In the genomic region with DNA sequence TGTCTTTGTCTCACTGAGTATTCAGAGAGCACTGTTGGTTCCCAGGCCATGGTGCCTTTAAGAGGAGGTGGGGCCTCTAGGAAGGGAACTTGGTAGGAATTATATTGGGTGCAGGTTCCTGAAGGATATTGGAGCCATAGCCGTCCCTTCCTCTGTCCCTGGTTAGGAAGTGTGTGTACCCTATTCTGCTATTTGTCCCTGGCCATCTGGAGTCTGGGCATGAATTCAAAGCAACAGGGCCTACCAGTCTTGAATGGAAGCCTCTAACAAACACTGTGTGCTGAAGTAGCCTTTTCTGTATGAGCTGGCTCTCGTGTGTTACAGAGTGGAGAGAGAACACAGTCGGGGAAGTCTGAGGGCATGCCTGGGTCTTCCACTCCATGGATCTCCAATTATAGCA, we compare ENCODE assay signal across 22 mouse cellular contexts. TPM values are rescaled to one million over a fixed set of nuclear protein-coding genes. Genes with fewer than 3 reads are reported as not detected.
A peak's percentile ranks its signal among the peaks of the same experiment; 100 is the strongest.
DNase-seq lines count a peak whose midpoint lies in the region; ATAC-seq and TF ChIP-seq lines count a peak whose summit lies in the region.
"Had no signal": no experiment of that assay in that cellular context is flagged by ENCODE, and none has a peak within 500 bp of the region (broad histone marks: within the 10 kb centered on the region; RNA-seq: fewer than 3 reads in every experiment).

No protein-coding gene starts in this region.

- H3K9ac ChIP-seq in forebrain, postnatal 0 days: no peak overlapping the region
- H3K9ac ChIP-seq: hindbrain, embryonic 12.5 days; midbrain, embryonic 12.5 days; neural tube, embryonic 15.5 days had no signal

- H3K27me3 ChIP-seq in forebrain, postnatal 0 days (ENCODE audit: insufficient read depth, low read length): no peaks in the 10 kb centered on the region
- no peaks in the 10 kb centered on the region for H3K27me3 ChIP-seq in forebrain, embryonic 10.5 days (ENCODE audit: poor library complexity, severe bottlenecking)
- no peaks in the 10 kb centered on the region for H3K27me3 ChIP-seq in heart, embryonic 10.5 days (ENCODE audit: insufficient read depth, poor library complexity, severe bottlenecking)
- H3K27me3 ChIP-seq: CH12.LX; hindbrain, embryonic 12.5 days; midbrain, embryonic 12.5 days; neural tube, embryonic 15.5 days had no signal

- 49% methylated on average over 3 of the region's 3 CpGs for WGBS in forebrain, postnatal 0 days
- WGBS in forebrain, embryonic 10.5 days: 89% methylated on average over 3 of the region's 3 CpGs
- WGBS in heart, embryonic 10.5 days: 84% methylated on average over 3 of the region's 3 CpGs

- H3K27ac ChIP-seq in forebrain, postnatal 0 days (ENCODE audit: low read depth, low read length): no peak overlapping the region
- H3K27ac ChIP-seq in forebrain, embryonic 10.5 days: no peak overlapping the region
- no peak overlapping the region for H3K27ac ChIP-seq in heart, embryonic 10.5 days
- H3K27ac ChIP-seq: hindbrain, embryonic 12.5 days; midbrain, embryonic 12.5 days; neural tube, embryonic 15.5 days had no signal

- no peaks in the 10 kb centered on the region for H3K4me1 ChIP-seq in forebrain, postnatal 0 days (ENCODE audit: insufficient read depth)
- H3K4me1 ChIP-seq in forebrain, embryonic 10.5 days: no peaks in the 10 kb centered on the region
- H3K4me1 ChIP-seq in heart, embryonic 10.5 days: no peaks in the 10 kb centered on the region; the same call in 1 of the 2 replicates
- H3K4me1 ChIP-seq: hindbrain, embryonic 12.5 days; midbrain, embryonic 12.5 days; neural tube, embryonic 15.5 days had no signal

- H3K4me3 ChIP-seq in forebrain, postnatal 0 days (ENCODE audit: low read depth, low read length): no peak overlapping the region
- no peak overlapping the region for H3K4me3 ChIP-seq in forebrain, embryonic 10.5 days
- no peak overlapping the region for H3K4me3 ChIP-seq in heart, embryonic 10.5 days
- H3K4me3 ChIP-seq: erythroblast, embryonic 14.5 days; hindbrain, embryonic 12.5 days; midbrain, embryonic 12.5 days; neural tube, embryonic 15.5 days had no signal

- no peak overlapping the region for H3K4me2 ChIP-seq in forebrain, postnatal 0 days (ENCODE audit: low read depth)
- H3K4me2 ChIP-seq: hindbrain, embryonic 12.5 days; midbrain, embryonic 12.5 days; neural tube, embryonic 15.5 days had no signal

- no peaks in the 10 kb centered on the region for H3K9me3 ChIP-seq in forebrain, postnatal 0 days (ENCODE audit: low read length)
- no peaks in the 10 kb centered on the region for H3K9me3 ChIP-seq in forebrain, embryonic 10.5 days
- H3K9me3 ChIP-seq in heart, embryonic 10.5 days: no peaks in the 10 kb centered on the region
- H3K9me3 ChIP-seq: hindbrain, embryonic 12.5 days; midbrain, embryonic 12.5 days; neural tube, embryonic 15.5 days had no signal

- peaks cover 20% of the 10 kb centered on the region for H3K36me3 ChIP-seq in forebrain, postnatal 0 days (ENCODE audit: insufficient read depth)
- H3K36me3 ChIP-seq in forebrain, embryonic 10.5 days (replicated peaks): peaks cover 33% of the 10 kb centered on the region
- peaks cover 16% of the 10 kb centered on the region for H3K36me3 ChIP-seq in heart, embryonic 10.5 days

- ATAC-seq in forebrain, postnatal 0 days: peak; percentile 50
- no peak for ATAC-seq in activated CD4-positive, CD25-positive, alpha-beta regulatory T cell, adult 4 months

- peak; percentile 17 for DNase-seq in forebrain, postnatal 0 days
- no peak for DNase-seq in forebrain, embryonic 10.5 days (ENCODE audit: extremely low spot score, low spot score)
- DNase-seq in right cerebral cortex, postnatal 10 days (ENCODE audit: low spot score in 2 of 2): peak; percentile 50 to 52
- DNase-seq in right cerebral cortex, adult 2 months (ENCODE audit: low spot score in 2 of 2): no peak
- DNase-seq in cerebellum, postnatal 36 days: peak; percentile 80 to 87
- no peak for DNase-seq in adrenal gland, adult 18-20 months (ENCODE audit: low spot score in 2 of 2)
- DNase-seq in heart, embryonic 10.5 days (ENCODE audit: low spot score): no peak
- DNase-seq: adrenal gland, postnatal 10 days; gastrocnemius, postnatal 10 days; lung, adult 18-20 months; lung, postnatal 4 days; right cerebral cortex, postnatal 4 days; thymus, postnatal 4 days had no signal

- no peak for TF ChIP-seq CTCF in forebrain, postnatal 0 days (IDR thresholded peaks at IDR 0.05; ENCODE audit: low read depth)

RNA-seq across cellular contexts. Expression of a gene that starts 42.4 kb away (rescaled TPM):
- 6.0 and 8.1 TPM in 2 replicates for total RNA-seq in forebrain, postnatal 0 days (2014; rRNA removed)
- 5.2 and 5.4 TPM in 2 replicates for polyA plus RNA-seq in forebrain, postnatal 0 days (2015; fragmentation: Nextera tagmentation; extraction: Ambion mirVana)
- 27.5 and 27.7 TPM in 2 replicates for polyA plus RNA-seq in forebrain, embryonic 10.5 days (2016; fragmentation: Nextera tagmentation; extraction: Ambion mirVana)
- 10 to 100 TPM; 35.6 to 51.9 TPM for total RNA-seq in adrenal gland, adult 18-20 months (2021)
- polyA plus RNA-seq in activated CD4-positive, CD25-positive, alpha-beta regulatory T cell, adult 4 months (2017; shearing (Covaris generic)): 10 to 100 TPM; 17.8 to 24.4 TPM
- polyA plus RNA-seq in heart, embryonic 10.5 days (2016; fragmentation: Nextera tagmentation; extraction: Ambion mirVana): 24.0 and 27.0 TPM in 2 replicates

RNA-seq across cellular contexts. Expression of a gene that starts 42.6 kb away (rescaled TPM):
- 93.1 and 105 TPM in 2 replicates for total RNA-seq in forebrain, postnatal 0 days (2014; rRNA removed)
- polyA plus RNA-seq in forebrain, postnatal 0 days (2015; fragmentation: Nextera tagmentation; extraction: Ambion mirVana): 118 and 122 TPM in 2 replicates
- polyA plus RNA-seq in forebrain, embryonic 10.5 days (2016; fragmentation: Nextera tagmentation; extraction: Ambion mirVana): 52.0 and 54.6 TPM in 2 replicates
- total RNA-seq in adrenal gland, adult 18-20 months (2021): 10 to 100 TPM; 25.9 to 26.6 TPM
- 10 to 100 TPM; 31.9 to 37.4 TPM for polyA plus RNA-seq in activated CD4-positive, CD25-positive, alpha-beta regulatory T cell, adult 4 months (2017; shearing (Covaris generic))
- polyA plus RNA-seq in heart, embryonic 10.5 days (2016; fragmentation: Nextera tagmentation; extraction: Ambion mirVana): 42.7 and 50.2 TPM in 2 replicates

RNA-seq across cellular contexts. Expression of a gene that starts 49.9 kb away (rescaled TPM):
- not detected in 2 replicates for total RNA-seq in forebrain, postnatal 0 days (2014; rRNA removed)
- not detected in 2 replicates for polyA plus RNA-seq in forebrain, postnatal 0 days (2015; fragmentation: Nextera tagmentation; extraction: Ambion mirVana)
- 0.32 and 0.78 TPM in 2 replicates for polyA plus RNA-seq in forebrain, embryonic 10.5 days (2016; fragmentation: Nextera tagmentation; extraction: Ambion mirVana)
- total RNA-seq in adrenal gland, adult 18-20 months (2021): not detected
- not detected for polyA plus RNA-seq in activated CD4-positive, CD25-positive, alpha-beta regulatory T cell, adult 4 months (2017; shearing (Covaris generic))
- 1.4 and 1.7 TPM in 2 replicates for polyA plus RNA-seq in heart, embryonic 10.5 days (2016; fragmentation: Nextera tagmentation; extraction: Ambion mirVana)
- total RNA-seq: CH12.LX; gastrocnemius, postnatal 10 days; layer of hippocampus, adult 8-10 months; left cerebral cortex, postnatal 36 days had no signal
- polyA plus RNA-seq: erythroblast, embryonic 14.5 days; kidney, embryonic 14.5 days; neural tube, embryonic 15.5 days had no signal

Comparison
In these comparisons a context has a peak if more than half of its experiments do, and no peak if none do; other contexts are left out.
1. DNase-seq: peak in forebrain, postnatal 0 days (single experiment), right cerebral cortex, postnatal 10 days (2 of 2) and cerebellum, postnatal 36 days (2 of 2); none in forebrain, embryonic 10.5 days (single experiment), right cerebral cortex, adult 2 months (0 of 2), adrenal gland, adult 18-20 months (0 of 2) and heart, embryonic 10.5 days (single experiment).